Mouse (Mus musculus): ENCODE measurements around the gene Tgif2.

DNA sequence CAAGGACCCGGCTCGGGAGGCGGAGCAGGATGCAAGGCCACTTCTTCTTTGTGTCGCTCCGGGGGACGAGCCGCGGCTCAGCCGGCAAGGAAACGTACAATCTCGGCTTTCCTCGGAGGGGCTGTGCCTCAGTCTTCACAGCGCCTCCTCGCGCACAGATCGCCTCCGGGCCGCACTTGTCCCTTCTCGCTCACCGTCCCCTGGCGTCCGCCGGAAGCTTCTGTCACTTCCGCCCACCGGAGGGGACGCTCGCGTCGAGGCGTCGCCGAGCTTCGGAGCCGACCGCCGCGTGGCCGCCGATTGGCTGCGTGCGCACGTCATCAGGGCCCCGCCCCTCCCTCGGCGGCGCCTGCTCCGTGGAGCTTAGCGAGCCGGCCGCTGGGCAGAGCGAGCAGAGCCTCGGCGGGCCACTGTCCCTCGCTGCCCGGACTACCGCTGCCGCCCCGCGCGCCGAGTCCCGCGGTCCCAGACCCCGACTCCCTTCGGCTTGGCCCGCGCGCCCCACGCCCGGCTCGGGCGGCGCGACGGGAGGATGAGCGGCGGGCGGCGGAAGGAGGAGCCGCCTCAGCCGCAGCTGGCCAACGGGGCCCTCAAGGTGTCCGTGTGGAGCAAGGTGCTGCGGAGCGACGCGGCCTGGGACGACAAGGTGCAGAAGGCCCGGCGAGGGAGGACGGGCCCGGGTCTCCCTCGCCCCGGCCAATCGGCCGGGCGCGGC is 23.1 kb downstream of the Tgif2 start, which contains the start of gene Rab5if:
- TF ChIP-seq CTCF (IDR thresholded peaks at IDR 0.05; ENCODE audit: control insufficient read depth, insufficient read depth, insufficient read length) (peak; percentile 69), USF1 (IDR thresholded peaks at IDR 0.05; ENCODE audit: low read depth) (no peak), MYOD1 (IDR thresholded peaks at IDR 0.05; ENCODE audit: control insufficient read depth, insufficient read length, low read depth) (no peak), MYOG (IDR thresholded peaks at IDR 0.05; ENCODE audit: control insufficient read depth, extremely low read depth, insufficient read length) (no peak), FOSL1 (IDR thresholded peaks at IDR 0.05; ENCODE audit: insufficient read depth, low read length, poor library complexity, severe bottlenecking) (no peak), MAX (IDR thresholded peaks at IDR 0.05) (peak; percentile 91)
